12 mouse cellular contexts compared by ENCODE assay signal in genomic region chr2:118522265-118522664, GRCm38 (mm10). TPM values are rescaled to one million over a fixed set of nuclear protein-coding genes. Genes with fewer than 3 reads are reported as not detected.
DNase-seq lines count a peak whose midpoint lies in the region; ATAC-seq and TF ChIP-seq lines count a peak whose summit lies in the region.
"Had no signal": no experiment of that assay in that cellular context is flagged by ENCODE, and none has a peak within 500 bp of the region (broad histone marks: within the 10 kb centered on the region; RNA-seq: fewer than 3 reads in every experiment).

No protein-coding gene starts in this region.

- DNase-seq in heart, postnatal 25 days (ENCODE audit: low spot score) = no peak
- peak; percentile 52 for DNase-seq in NIH3T3 (ENCODE audit: low read depth)
- peak; percentile 45 for DNase-seq in heart, postnatal 0 days (ENCODE audit: low spot score)
- peak; percentile 77 for DNase-seq in lung, postnatal 25 days (ENCODE audit: low spot score)
- DNase-seq in frontal cortex, postnatal 36 days (ENCODE audit: low spot score in 2 of 2) = no peak
- no peak for DNase-seq in cerebellum, postnatal 14 days
- DNase-seq in cerebellum, adult 8-10 months = no peak
- DNase-seq: cerebellum, adult 11 months; right cerebral cortex, postnatal 4 days; thymus, postnatal 25 days had no signal

- no peak overlapping the region for H3K9ac ChIP-seq in heart, embryonic 14.5 days (ENCODE audit: low read length)
- H3K9ac ChIP-seq in heart, postnatal 0 days (replicated peaks; ENCODE audit: low read depth, low read length) = no peak overlapping the region
- H3K9ac ChIP-seq: neural tube, embryonic 13.5 days had no signal

- intact Hi-C loops in heart, postnatal 25 days (cut with DNase I) = no loop called here

- no peaks in the 10 kb centered on the region for H3K27me3 ChIP-seq in heart, embryonic 14.5 days (ENCODE audit: control insufficient read depth, insufficient read depth, low read length)
- no peaks in the 10 kb centered on the region for H3K27me3 ChIP-seq in heart, postnatal 0 days (ENCODE audit: control insufficient read depth, insufficient read depth, low read length)
- H3K27me3 ChIP-seq: neural tube, embryonic 13.5 days had no signal

- TF ChIP-seq CTCF in heart, postnatal 0 days (IDR thresholded peaks at IDR 0.05; ENCODE audit: low read depth) = no peak

- peaks cover 22 to 36% of the 10 kb centered on the region in 2 experiments for H3K4me1 ChIP-seq in heart, embryonic 14.5 days (ENCODE audit: control insufficient read depth in 2 of 2, insufficient read depth in 2 of 2, low read length in 2 of 2)
- H3K4me1 ChIP-seq in heart, postnatal 0 days (ENCODE audit: control insufficient read depth, insufficient read depth) = peaks cover 30% of the 10 kb centered on the region

- H3K4me2 ChIP-seq in heart, embryonic 14.5 days (ENCODE audit: low read length) = no peak overlapping the region
- H3K4me2 ChIP-seq in heart, postnatal 0 days (ENCODE audit: low read depth, low read length) = no peak overlapping the region
- H3K4me2 ChIP-seq: neural tube, embryonic 13.5 days had no signal

- no peaks in the 10 kb centered on the region for H3K9me3 ChIP-seq in heart, embryonic 14.5 days (ENCODE audit: control insufficient read depth, low read length)
- no peaks in the 10 kb centered on the region for H3K9me3 ChIP-seq in heart, postnatal 0 days (replicated peaks; ENCODE audit: control insufficient read depth, low read length)
- H3K9me3 ChIP-seq: neural tube, embryonic 13.5 days had no signal

- peak overlapping the region; percentile 49 to 59 for H3K27ac ChIP-seq in heart, embryonic 14.5 days (replicated peaks in 1 of 2; ENCODE audit: control insufficient read depth in 1 of 2, insufficient read depth in 1 of 2, low read depth in 2 of 2, low read length in 2 of 2)
- H3K27ac ChIP-seq in heart, postnatal 0 days (ENCODE audit: low read depth) = peak overlapping the region; percentile 1; the same call in 1 of the 2 replicates
- H3K27ac ChIP-seq: neural tube, embryonic 13.5 days had no signal

- H3K4me3 ChIP-seq in heart, embryonic 14.5 days (ENCODE audit: control insufficient read depth in 1 of 2, insufficient read depth in 1 of 2, low read depth in 1 of 2, low read length in 2 of 2) = no peak overlapping the region
- no peak overlapping the region for H3K4me3 ChIP-seq in heart, postnatal 0 days (ENCODE audit: low read depth, low read length)
- H3K4me3 ChIP-seq: neural tube, embryonic 13.5 days had no signal

- WGBS in heart, embryonic 14.5 days = 5% methylated on average over 2 of the region's 2 CpGs
- 8% methylated on average over 2 of the region's 2 CpGs for WGBS in heart, postnatal 0 days

- H3K36me3 ChIP-seq in heart, embryonic 14.5 days (ENCODE audit: control insufficient read depth, insufficient read depth, low read length) = no peaks in the 10 kb centered on the region
- H3K36me3 ChIP-seq in heart, postnatal 0 days (replicated peaks; ENCODE audit: control insufficient read depth, insufficient read depth, low read length) = no peaks in the 10 kb centered on the region
- H3K36me3 ChIP-seq: neural tube, embryonic 13.5 days had no signal

- no peak for TF ChIP-seq EP300 in heart, postnatal 0 days (IDR thresholded peaks at IDR 0.05; ENCODE audit: low read depth)

- no peak for ATAC-seq in heart, embryonic 14.5 days (ENCODE audit: insufficient number of reproducible peaks, insufficient read depth, low FRiP score, low read depth)
- ATAC-seq in heart, postnatal 0 days (ENCODE audit: insufficient read depth, low read depth) = peak; percentile 33; the same call in 1 of the 2 replicates

RNA-seq across cellular contexts. Expression of gene Bmf, which starts 27.2 kb away (rescaled TPM):
- polyA plus RNA-seq in heart, embryonic 14.5 days (2014; fragmentation: Nextera tagmentation; extraction: Ambion mirVana) = 2.1 and 6.3 TPM in 2 replicates
- 10 to 100 TPM in 1 of 2 experiments, 1 to 10 TPM in 1; 7.3 to 11.5 TPM for total RNA-seq in heart, postnatal 25 days (2021)
- 12.7 and 14.5 TPM in 2 replicates for total RNA-seq in heart, postnatal 0 days (2014; rRNA removed; ENCODE audit: low replicate concordance)
- 1.5 and 1.6 TPM in 2 replicates for polyA plus RNA-seq in heart, postnatal 0 days (2015; fragmentation: Nextera tagmentation; extraction: Ambion mirVana)

RNA-seq across cellular contexts. Expression of gene Srp14, which starts 42.8 kb away (rescaled TPM):
- polyA plus RNA-seq in heart, embryonic 14.5 days (2014; fragmentation: Nextera tagmentation; extraction: Ambion mirVana) = 223 and 239 TPM in 2 replicates
- 100 to 1,000 TPM; 107 to 116 TPM for total RNA-seq in heart, postnatal 25 days (2021)
- 123 and 141 TPM in 2 replicates for total RNA-seq in heart, postnatal 0 days (2014; rRNA removed; ENCODE audit: low replicate concordance)
- 210 and 219 TPM in 2 replicates for polyA plus RNA-seq in heart, postnatal 0 days (2015; fragmentation: Nextera tagmentation; extraction: Ambion mirVana)

Comparison
In these comparisons a context has a peak if more than half of its experiments do, and no peak if none do; other contexts are left out.
1. DNase-seq: peak in NIH3T3 (single experiment), heart, postnatal 0 days (single experiment) and lung, postnatal 25 days (single experiment); none in heart, postnatal 25 days (single experiment), frontal cortex, postnatal 36 days (0 of 2), cerebellum, postnatal 14 days (0 of 2) and cerebellum, adult 8-10 months (single experiment).